Mouse (Mus musculus): ENCODE measurements around the gene Tmtc2.

DNA sequence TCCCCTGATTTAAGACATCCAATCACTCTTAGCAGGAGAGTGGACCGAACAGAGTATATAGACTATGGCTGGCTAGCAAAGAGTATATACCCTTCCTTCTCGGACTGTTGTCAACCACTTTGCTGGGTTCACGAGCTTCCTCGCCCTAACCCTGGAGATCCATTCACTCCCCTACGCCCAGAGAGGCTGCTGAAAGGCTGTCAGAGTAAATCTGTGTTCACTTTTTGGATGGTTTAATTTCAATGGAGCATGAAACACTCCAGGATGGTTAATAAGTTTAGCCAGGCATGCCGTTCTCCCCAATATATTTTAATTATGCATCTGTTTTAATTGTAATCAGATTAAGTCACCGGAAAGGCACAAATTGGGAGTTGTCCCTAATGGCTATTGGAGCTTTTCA, 1.9 kb downstream of the Tmtc2 start:
- no peak for TF ChIP-seq CTCF (IDR thresholded peaks at IDR 0.05; ENCODE audit: low read depth, low read length)
- TF ChIP-seq POLR2A (IDR thresholded peaks at IDR 0.05; ENCODE audit: extremely low read depth, insufficient read depth, low read length): no peak
